Mouse (Mus musculus) forebrain, embryonic 11.5 days (tissue): ENCODE measurements around the gene Txndc8. TPM values are rescaled to one million over a fixed set of nuclear protein-coding genes. Genes with fewer than 3 reads are reported as not detected.

Experiments
- ATAC-seq: fragments of 200-750 bp; cut with Nextera tagmentation; replicated peaks from 2 replicates; pipeline ENCODE4 v1.8.0; 2017; ENCODE audit warnings: moderate TSS enrichment; ENCODE audit not compliant: low FRiP score
- DNase-seq: peaks from one replicate; pipeline ENCODE4 v3.0.0-alpha.2; 2017; ENCODE audit warnings: low spot score
- H3K27ac ChIP-seq: fragments of 300-500 bp; sonication (generic); 2 replicates; pipeline ENCODE4 v1.5.1; 2014; ENCODE audit warnings: low read depth, low read length
- H3K27me3 ChIP-seq: fragments of 300-500 bp; sonication (generic); 2 replicates; pipeline ENCODE4 v1.6.1; 2014; ENCODE audit warnings: mild to moderate bottlenecking, low read length, mixed read lengths; ENCODE audit not compliant: control insufficient read depth, insufficient read depth
- H3K36me3 ChIP-seq: fragments of 300-500 bp; sonication (generic); 2 replicates; pipeline ENCODE4 v1.6.1; 2014; ENCODE audit warnings: mild to moderate bottlenecking, low read length, moderate library complexity, mixed read lengths; ENCODE audit not compliant: control insufficient read depth, insufficient read depth
- H3K4me1 ChIP-seq: fragments of 300-500 bp; sonication (generic); replicated peaks from 2 replicates; pipeline ENCODE4 v1.6.1; 2014; ENCODE audit warnings: low read length, mixed read lengths; ENCODE audit not compliant: control insufficient read depth, insufficient read depth
- H3K4me2 ChIP-seq: fragments of 300-500 bp; sonication (generic); 2 replicates; pipeline ENCODE4 v1.6.1; 2014; ENCODE audit warnings: low read depth, mild to moderate bottlenecking, low read length, moderate library complexity, mixed read lengths; ENCODE audit not compliant: severe bottlenecking
- H3K4me3 ChIP-seq: fragments of 300-500 bp; sonication (generic); 2 replicates; pipeline ENCODE4 v1.5.1; 2014; ENCODE audit warnings: low read depth, low read length
- H3K9ac ChIP-seq: fragments of 300-500 bp; sonication (generic); 2 replicates; pipeline ENCODE4 v1.6.1; 2014; ENCODE audit warnings: low read length
- H3K9me3 ChIP-seq: fragments of 300-500 bp; sonication (generic); 2 replicates; pipeline ENCODE4 v1.6.1; 2016; ENCODE audit warnings: low read length, mixed read lengths; ENCODE audit not compliant: control insufficient read depth
- WGBS: fragments of 180-500 bp; shearing (Covaris S2); extraction: QIAGEN DNeasy Blood & Tissue Kit; methylation state at CpG from one replicate; pipeline ENCODE4 v1.1.7; 2014; 5-methylcytosine and 5-hydroxymethylcytosine counted together
- polyA plus RNA-seq: library from polyadenylated mRNA; unstranded; fragments of >200 nt; fragmentation: Nextera tagmentation; extraction: Ambion mirVana; gene quantifications from 2 replicates; pipeline ENCODE4 v1.2.1, GENCODE M21; 2014

Txndc8 gene
- not detected in 2 replicates for polyA plus RNA-seq

GRCm38 (mm10) chr4:58009024-58009423 is at the start of gene Txndc8:
Gene Txndc8, minus strand, starts transcription at chr4:58009124.
- no peaks in the 10 kb centered on the region for H3K27me3 ChIP-seq
- no peaks in the 10 kb centered on the region for H3K36me3 ChIP-seq
- H3K4me2 ChIP-seq = no peak within 1 kb of the TSS
- H3K4me3 ChIP-seq = no peak within 1 kb of the TSS
- H3K27ac ChIP-seq = no peak within 1 kb of the TSS
- 90% methylated on average over 5 of the region's 5 CpGs for WGBS
- H3K9ac ChIP-seq = no peak within 1 kb of the TSS
- no peaks in the 10 kb centered on the region for H3K9me3 ChIP-seq
- DNase-seq (no peak), ATAC-seq (no peak)
- H3K4me1 ChIP-seq = no peaks in the 10 kb centered on the region

- ATAC-seq (no peak), DNase-seq (no peak)
- Histone ChIP-seq H3K4me3 (no peak overlapping the region), H3K36me3 (no peaks in the 10 kb centered on the region), H3K27me3 (no peaks in the 10 kb centered on the region), H3K9me3 (no peaks in the 10 kb centered on the region), H3K4me1 (no peaks in the 10 kb centered on the region), H3K27ac (no peak overlapping the region), H3K9ac (no peak overlapping the region), H3K4me2 (no peak overlapping the region)
Measured at GRCm38 (mm10) chr4:58055653-58056052, 46.7 kb upstream of the Txndc8 start.

- H3K4me3 ChIP-seq = no peak overlapping the region
- no peak overlapping the region for H3K9ac ChIP-seq
- H3K36me3 ChIP-seq = no peaks in the 10 kb centered on the region
- no peak overlapping the region for H3K4me2 ChIP-seq
- ATAC-seq = no peak
- WGBS = 74% methylated on average over 5 of the region's 5 CpGs
- no peak overlapping the region for H3K27ac ChIP-seq
- H3K4me1 ChIP-seq = no peaks in the 10 kb centered on the region
- no peak for DNase-seq
- H3K27me3 ChIP-seq = no peaks in the 10 kb centered on the region
- H3K9me3 ChIP-seq = no peaks in the 10 kb centered on the region
Measured at GRCm38 (mm10) chr4:58054441-58054840, 45.5 kb upstream of the Txndc8 start.

DNA sequence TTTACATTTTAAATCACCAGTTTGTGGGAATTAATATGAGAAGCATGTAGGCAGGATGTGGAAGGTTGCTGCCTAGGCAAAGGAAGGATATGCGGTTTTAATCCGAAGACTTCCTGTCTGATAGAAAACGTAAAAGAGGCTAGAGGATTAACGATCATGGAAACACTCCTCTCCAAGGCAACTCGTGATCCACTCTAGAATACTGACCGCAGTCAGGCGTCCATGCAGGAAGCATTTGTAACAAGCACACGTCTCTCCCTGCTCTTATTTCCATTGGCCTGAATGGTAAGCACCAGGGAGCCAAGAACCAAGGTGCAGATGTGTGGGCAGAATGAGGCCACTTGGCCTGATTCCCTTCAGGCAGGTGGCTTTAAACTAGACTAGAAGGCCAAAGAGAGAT is 41.8 kb upstream of the Txndc8 start:
- DNase-seq = no peak
- H3K4me1 ChIP-seq = no peaks in the 10 kb centered on the region
- H3K27ac ChIP-seq = no peak overlapping the region
- no peak for ATAC-seq
- no peaks in the 10 kb centered on the region for H3K27me3 ChIP-seq
- H3K9me3 ChIP-seq = no peaks in the 10 kb centered on the region
- H3K9ac ChIP-seq = no peak overlapping the region
- no peak overlapping the region for H3K4me3 ChIP-seq
- WGBS = 77% methylated on average over 8 of the region's 8 CpGs
- no peaks in the 10 kb centered on the region for H3K36me3 ChIP-seq
- H3K4me2 ChIP-seq = no peak overlapping the region

- no peak overlapping the region for H3K4me2 ChIP-seq
- H3K36me3 ChIP-seq = no peaks in the 10 kb centered on the region
- no peaks in the 10 kb centered on the region for H3K9me3 ChIP-seq
- H3K4me3 ChIP-seq = no peak overlapping the region
- no peak overlapping the region for H3K9ac ChIP-seq
- WGBS = 91% methylated on average over 8 of the region's 8 CpGs
- H3K27ac ChIP-seq = no peak overlapping the region
- no peaks in the 10 kb centered on the region for H3K27me3 ChIP-seq
- ATAC-seq (no peak), DNase-seq (no peak)
- H3K4me1 ChIP-seq = no peaks in the 10 kb centered on the region
Measured at GRCm38 (mm10) chr4:58050276-58050675, 41.4 kb upstream of the Txndc8 start.

DNA sequence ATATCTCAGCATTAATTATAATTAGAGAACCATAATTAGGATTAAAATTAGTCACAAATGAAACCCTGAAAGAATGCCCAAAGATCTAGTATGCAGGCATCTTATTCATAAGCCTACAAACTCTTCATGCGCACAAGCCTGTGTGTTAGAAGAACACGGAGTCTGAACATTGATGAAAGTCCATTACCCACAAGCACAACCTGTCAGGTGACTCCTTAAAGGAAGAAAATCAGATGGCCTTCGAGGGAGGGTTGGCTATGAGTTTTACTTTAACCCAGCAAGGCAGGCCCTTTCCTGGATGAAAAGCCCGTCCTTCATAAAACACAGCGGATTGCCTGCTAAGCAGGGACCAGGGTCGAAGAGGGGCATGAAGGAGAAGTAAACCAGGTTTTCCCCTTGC is 35.9 kb upstream of the Txndc8 start:
- H3K4me2 ChIP-seq = no peak overlapping the region
- 86% methylated on average over 6 of the region's 6 CpGs for WGBS

DNA sequence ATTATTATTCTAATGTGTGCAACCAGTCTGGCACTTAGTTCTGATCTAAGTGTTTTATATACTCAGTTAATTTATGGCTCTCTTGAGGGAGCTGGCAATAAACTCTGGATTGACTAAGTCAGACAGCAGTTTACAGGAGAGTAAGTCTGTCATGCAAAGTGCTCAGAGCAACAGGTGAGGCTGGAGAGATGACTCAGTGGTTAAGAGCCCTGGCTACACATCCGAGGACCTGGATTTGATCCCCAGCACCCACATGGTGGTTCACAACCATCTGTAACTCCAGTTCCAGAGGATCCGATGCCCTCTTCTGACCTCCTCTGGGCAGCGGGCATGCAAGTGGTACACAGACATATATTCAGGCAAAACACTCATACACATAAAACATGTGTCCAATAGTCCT is 35.4 kb upstream of the Txndc8 start:
- Histone ChIP-seq H3K27me3 (no peaks in the 10 kb centered on the region), H3K9ac (no peak overlapping the region), H3K27ac (no peak overlapping the region), H3K4me2 (no peak overlapping the region), H3K4me1 (no peaks in the 10 kb centered on the region), H3K36me3 (no peaks in the 10 kb centered on the region), H3K4me3 (no peak overlapping the region), H3K9me3 (no peaks in the 10 kb centered on the region)
- ATAC-seq (no peak), DNase-seq (no peak)
- WGBS = 90% methylated on average over 3 of the region's 3 CpGs

More for the DNA sequence above, 35.9 kb upstream of the Txndc8 start:
- no peak overlapping the region for H3K27ac ChIP-seq
- H3K4me3 ChIP-seq = no peak overlapping the region
- H3K9ac ChIP-seq = no peak overlapping the region
- H3K9me3 ChIP-seq = no peaks in the 10 kb centered on the region
- H3K27me3 ChIP-seq = no peaks in the 10 kb centered on the region
- no peaks in the 10 kb centered on the region for H3K36me3 ChIP-seq
- H3K4me1 ChIP-seq = no peaks in the 10 kb centered on the region
- no peak for DNase-seq
- no peak for ATAC-seq

- no peak for DNase-seq
- H3K4me2 ChIP-seq = no peak overlapping the region
- H3K9me3 ChIP-seq = no peaks in the 10 kb centered on the region
- no peaks in the 10 kb centered on the region for H3K4me1 ChIP-seq
- 91% methylated on average over 2 of the region's 2 CpGs for WGBS
- ATAC-seq = no peak
- no peak overlapping the region for H3K27ac ChIP-seq
- no peak overlapping the region for H3K9ac ChIP-seq
- H3K27me3 ChIP-seq = no peaks in the 10 kb centered on the region
- no peak overlapping the region for H3K4me3 ChIP-seq
- H3K36me3 ChIP-seq = no peaks in the 10 kb centered on the region
Measured at GRCm38 (mm10) chr4:58040093-58040492, 31.2 kb upstream of the Txndc8 start.

DNA sequence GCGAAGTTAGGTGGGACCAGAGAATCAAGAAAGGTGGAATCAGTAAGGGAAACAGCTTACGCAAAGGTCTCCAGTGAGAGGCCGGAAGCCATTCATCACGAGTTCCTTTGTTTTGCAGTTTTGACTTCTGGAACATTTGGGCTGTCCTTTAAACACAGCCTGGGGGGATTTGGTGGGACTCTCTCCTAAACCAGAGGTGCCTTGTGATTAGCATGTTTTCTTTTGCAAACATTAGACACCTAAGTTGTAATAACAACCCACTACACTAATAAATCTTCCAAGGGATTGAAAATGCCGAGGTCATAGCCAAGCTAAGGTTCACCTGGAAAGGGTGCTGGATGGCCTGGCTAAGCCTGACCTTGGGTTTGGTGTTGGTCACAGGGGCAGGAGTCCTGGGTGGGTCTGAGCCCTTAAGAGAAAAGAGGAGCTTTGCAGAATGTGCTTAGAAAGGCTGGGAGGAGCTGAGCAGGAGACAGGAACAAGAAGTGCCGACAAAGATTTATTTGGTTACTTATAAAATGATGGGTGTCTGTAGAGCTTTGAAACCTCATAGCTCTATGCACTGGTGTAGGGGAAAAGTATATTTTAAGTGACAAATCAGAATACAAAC is 28.3 kb upstream of the Txndc8 start:
- Histone ChIP-seq H3K4me3 (no peak overlapping the region), H3K9me3 (no peaks in the 10 kb centered on the region), H3K27ac (no peak overlapping the region), H3K27me3 (no peaks in the 10 kb centered on the region), H3K4me1 (no peaks in the 10 kb centered on the region), H3K9ac (no peak overlapping the region), H3K36me3 (no peaks in the 10 kb centered on the region), H3K4me2 (no peak overlapping the region)
- no peak for ATAC-seq
- DNase-seq = no peak
- WGBS = 88% methylated on average over 6 of the region's 6 CpGs
